Mouse (Mus musculus): ENCODE results near the gene Ccdc171. TPM values are rescaled to one million over a fixed set of nuclear protein-coding genes. Genes with fewer than 3 reads are reported as not detected.
A peak's percentile ranks its signal among the peaks of the same experiment; 100 is the strongest.
"Not testable (repeated sequence)": the region's sequence is repeated elsewhere in the genome, so short reads cannot be mapped to it uniquely, and the experiment has no call there.

Ccdc171 gene
- 2.9 and 5.2 TPM in 2 replicates for polyA plus RNA-seq (2015; fragmentation: Nextera tagmentation; extraction: Ambion mirVana)

DNA sequence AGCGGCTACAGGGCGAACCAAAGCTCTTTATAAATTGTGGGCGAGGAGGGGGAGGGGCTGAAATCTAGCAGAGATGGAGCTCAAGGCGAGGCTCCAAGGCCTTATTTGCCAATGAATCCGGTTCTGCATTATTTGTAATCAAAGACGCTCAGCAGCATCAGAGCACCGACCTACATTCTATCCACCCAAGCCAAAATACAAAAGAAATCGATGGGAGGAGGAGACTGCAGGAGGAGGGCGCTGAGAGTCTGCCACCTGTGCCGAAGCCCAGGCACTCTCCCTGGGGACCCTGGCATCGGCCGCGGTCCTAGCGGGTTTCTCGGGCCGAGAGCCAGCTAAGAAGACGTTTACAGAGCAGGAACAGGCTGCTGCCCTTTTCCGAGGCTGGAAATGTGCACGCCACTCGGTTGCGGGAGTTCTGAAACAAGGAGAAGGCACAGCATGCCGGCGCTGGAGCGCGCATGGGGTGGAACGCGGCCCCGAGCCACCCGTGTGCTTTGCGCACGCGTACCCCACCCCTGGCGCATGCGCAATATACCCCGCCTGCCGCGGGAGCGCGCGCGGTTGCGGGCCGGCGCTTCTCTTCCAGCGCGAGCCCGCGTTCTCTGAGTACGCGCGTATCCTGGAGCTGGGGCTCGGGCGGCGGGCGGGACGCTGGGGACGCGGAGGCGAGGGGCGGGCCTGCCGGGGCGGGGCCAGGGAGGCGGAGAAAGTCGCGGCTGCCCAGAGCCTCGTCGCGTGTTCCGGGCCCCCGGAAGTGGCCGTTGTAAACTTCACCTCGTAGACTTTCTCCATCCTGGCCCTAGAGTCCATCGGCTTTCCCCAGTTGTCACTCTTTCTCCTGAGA, at the start of gene Ccdc171:
TSS of gene Ccdc171 (plus strand) at position 703 of the 847 bp plus-strand sequence.
- peak within 1 kb of the TSS; percentile 99 for H3K27ac ChIP-seq (replicated peaks)
- H3K36me3 ChIP-seq: no peaks in the 10 kb centered on the region
- H3K9ac ChIP-seq: peak within 1 kb of the TSS; percentile 84
- under 1% methylated on average over 73 of the region's 73 CpGs for WGBS
- no peaks in the 10 kb centered on the region for H3K9me3 ChIP-seq
- H3K4me2 ChIP-seq: peak within 1 kb of the TSS; percentile 74
- no peaks in the 10 kb centered on the region for H3K27me3 ChIP-seq
- ATAC-seq (ENCODE audit: low read depth): peak; percentile 96
- peaks cover 20% of the 10 kb centered on the region for H3K4me1 ChIP-seq (replicated peaks)
- peak within 1 kb of the TSS; percentile 71 for H3K4me3 ChIP-seq

GRCm38 (mm10) chr4:83485250-83485649, 40.1 kb upstream of the Ccdc171 start:
- H3K27ac ChIP-seq (replicated peaks): peak overlapping the region; percentile 100

GRCm38 (mm10) chr4:83485735-83486116, 39.6 kb upstream of the Ccdc171 start:
- 1% methylated on average over 22 of the region's 40 CpGs for whole genome bisulfite sequencing

More at GRCm38 (mm10) chr4:83485250-83485649, 40.1 kb upstream of the Ccdc171 start:
- Histone ChIP-seq H3K9me3 (no peaks in the 10 kb centered on the region), H3K4me2 (peak overlapping the region; percentile 76), H3K9ac (peak overlapping the region; percentile 97), H3K36me3 (peaks cover 36% of the 10 kb centered on the region), H3K27me3 (no peaks in the 10 kb centered on the region), H3K4me3 (peak overlapping the region; percentile 89), H3K4me1 (replicated peaks) (peaks cover 37% of the 10 kb centered on the region)
- 15% methylated on average over 12 of the region's 12 CpGs for WGBS
- ATAC-seq (ENCODE audit: low read depth): no peak

DNA sequence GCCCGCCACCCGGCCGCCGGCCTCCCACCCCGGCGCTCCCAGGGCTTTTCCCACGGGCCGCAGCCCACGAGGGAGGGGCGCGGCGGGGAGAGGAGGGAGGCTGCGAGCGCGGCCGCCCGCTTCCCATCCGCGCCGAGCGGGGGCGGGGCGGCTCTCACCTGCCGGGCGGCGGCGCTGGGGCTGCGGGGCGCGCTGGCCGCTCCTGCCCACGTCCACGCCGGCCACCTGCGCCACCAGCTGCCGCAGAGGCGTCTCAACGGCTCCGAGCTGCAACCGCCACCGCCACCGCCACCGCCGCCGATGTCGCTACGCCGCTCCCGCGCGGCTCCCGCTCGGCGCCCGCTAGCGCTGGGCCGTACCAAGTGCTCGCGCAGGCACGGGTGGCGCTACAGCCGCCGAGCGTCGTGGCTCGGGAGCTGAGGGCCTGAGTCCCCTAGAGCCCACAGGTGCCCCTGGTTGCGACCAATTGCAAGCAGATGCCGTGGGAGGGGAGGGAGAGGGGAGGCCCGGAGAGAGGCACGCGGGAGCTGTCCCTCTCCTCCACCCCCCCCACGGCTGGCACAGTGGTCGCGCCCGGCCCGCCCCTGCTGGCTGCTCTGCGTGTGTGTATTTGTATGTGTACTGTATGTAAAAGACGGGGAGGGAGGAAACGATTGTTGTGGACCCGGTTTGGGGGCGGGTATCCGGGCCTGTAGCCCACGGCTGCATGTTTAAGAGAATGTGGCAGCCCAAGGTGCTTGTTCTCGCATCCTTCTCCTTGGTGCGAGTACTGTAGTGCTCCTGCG, 39.0 kb upstream of the Ccdc171 start, which contains the start of gene Psip1:
TSS of gene Psip1 (minus strand) at position 343 of the 785 bp plus-strand sequence.
- Histone ChIP-seq H3K4me1 (replicated peaks) (peaks cover 37% of the 10 kb centered on the region), H3K9ac (peak within 1 kb of the TSS; percentile 97), H3K4me3 (peak within 1 kb of the TSS; percentile 89), H3K36me3 (peaks cover 28% of the 10 kb centered on the region), H3K9me3 (no peaks in the 10 kb centered on the region), H3K27ac (replicated peaks) (peak within 1 kb of the TSS; percentile 100), H3K27me3 (no peaks in the 10 kb centered on the region), H3K4me2 (peak within 1 kb of the TSS; percentile 76)
- WGBS: under 1% methylated on average over 54 of the region's 86 CpGs
- peak; percentile 96 for ATAC-seq (ENCODE audit: low read depth)

More at GRCm38 (mm10) chr4:83485735-83486116, 39.6 kb upstream of the Ccdc171 start:
- no peaks in the 10 kb centered on the region for H3K27me3 ChIP-seq
- peak; percentile 85 for ATAC-seq (ENCODE audit: low read depth)
- no peaks in the 10 kb centered on the region for H3K9me3 ChIP-seq
- peak overlapping the region; percentile 100 for H3K27ac ChIP-seq (replicated peaks)
- peak overlapping the region; percentile 97 for H3K9ac ChIP-seq
- H3K4me2 ChIP-seq: peak overlapping the region; percentile 76
- H3K4me3 ChIP-seq: peak overlapping the region; percentile 89
- peaks cover 37% of the 10 kb centered on the region for H3K4me1 ChIP-seq (replicated peaks)
- peaks cover 34% of the 10 kb centered on the region for H3K36me3 ChIP-seq

DNA sequence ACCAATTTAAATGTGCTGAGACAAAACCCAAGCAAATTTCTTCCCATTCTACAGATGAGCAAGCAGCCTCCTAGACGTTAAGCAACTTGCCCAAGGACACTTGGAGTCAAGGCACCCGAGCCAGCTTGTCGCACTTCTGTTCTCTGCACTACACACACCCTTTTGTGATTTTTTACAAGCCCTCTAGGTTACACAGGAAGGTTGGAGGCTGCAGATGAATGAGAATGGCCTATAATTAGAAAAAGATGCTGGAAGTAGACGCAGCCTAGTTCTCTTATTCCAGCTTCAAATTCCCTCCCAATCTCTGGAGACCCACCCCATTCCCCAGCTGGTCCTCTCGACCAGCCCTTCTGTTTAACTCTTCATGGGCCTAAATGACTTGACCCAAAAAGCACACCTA, 36.2 kb upstream of the Ccdc171 start:
- H3K9me3 ChIP-seq: no peaks in the 10 kb centered on the region
- H3K4me2 ChIP-seq: no peak overlapping the region
- no peak overlapping the region for H3K9ac ChIP-seq
- peaks cover 22% of the 10 kb centered on the region for H3K4me1 ChIP-seq (replicated peaks)
- peaks cover 5% of the 10 kb centered on the region; the same call in 1 of the 2 replicates for H3K36me3 ChIP-seq
- no peak overlapping the region for H3K4me3 ChIP-seq
- no peaks in the 10 kb centered on the region for H3K27me3 ChIP-seq
- WGBS: 22% methylated on average over 5 of the region's 5 CpGs
- no peak overlapping the region for H3K27ac ChIP-seq (replicated peaks)
- no peak for ATAC-seq (ENCODE audit: low read depth)

- Histone ChIP-seq H3K4me2 (no peak overlapping the region), H3K9me3 (no peaks in the 10 kb centered on the region), H3K4me3 (no peak overlapping the region), H3K4me1 (replicated peaks) (no peaks in the 10 kb centered on the region), H3K36me3 (no peaks in the 10 kb centered on the region), H3K27me3 (no peaks in the 10 kb centered on the region), H3K27ac (replicated peaks) (no peak overlapping the region), H3K9ac (no peak overlapping the region)
- WGBS: 88% methylated on average over 1 of the region's 1 CpGs
- ATAC-seq (ENCODE audit: low read depth): no peak
Measured at GRCm38 (mm10) chr4:83493112-83493511, 32.2 kb upstream of the Ccdc171 start.

GRCm38 (mm10) chr4:83497013-83497412, 28.3 kb upstream of the Ccdc171 start:
- 90% methylated on average over 5 of the region's 5 CpGs for WGBS
- H3K9ac ChIP-seq; H3K4me1 ChIP-seq (replicated peaks); H3K4me2 ChIP-seq; H3K27ac ChIP-seq (replicated peaks); H3K36me3 ChIP-seq; H3K27me3 ChIP-seq; H3K9me3 ChIP-seq; ATAC-seq (ENCODE audit: low read depth); H3K4me3 ChIP-seq: not testable (repeated sequence)

- Histone ChIP-seq H3K36me3 (no peaks in the 10 kb centered on the region), H3K27ac (replicated peaks) (peak overlapping the region; percentile 71), H3K4me3 (peak overlapping the region; percentile 37), H3K9ac (peak overlapping the region; percentile 63), H3K4me1 (replicated peaks) (0 out of 2 replicates have a peak, but pooled peaks cover 5% of the 10 kb centered on the region), H3K9me3 (no peaks in the 10 kb centered on the region), H3K27me3 (no peaks in the 10 kb centered on the region), H3K4me2 (peak overlapping the region; percentile 57)
- ATAC-seq (ENCODE audit: low read depth): peak; percentile 91
- WGBS: 9% methylated on average over 22 of the region's 22 CpGs
Measured at GRCm38 (mm10) chr4:83500154-83501036, 24.9 kb upstream of the Ccdc171 start.

GRCm38 (mm10) chr4:83501037-83501430, 24.3 kb upstream of the Ccdc171 start:
- Histone ChIP-seq H3K27ac (replicated peaks) (no peak overlapping the region), H3K9ac (no peak overlapping the region), H3K9me3 (no peaks in the 10 kb centered on the region), H3K4me3 (peak overlapping the region; percentile 37), H3K36me3 (no peaks in the 10 kb centered on the region), H3K4me2 (peak overlapping the region; percentile 57), H3K27me3 (no peaks in the 10 kb centered on the region), H3K4me1 (replicated peaks) (0 out of 2 replicates have a peak, but pooled peaks cover 5% of the 10 kb centered on the region)
- peak; percentile 68 for ATAC-seq (ENCODE audit: low read depth)
- 38% methylated on average over 7 of the region's 7 CpGs for WGBS

- Histone ChIP-seq H3K9me3 (no peaks in the 10 kb centered on the region), H3K27me3 (no peaks in the 10 kb centered on the region), H3K4me1 (replicated peaks) (no peaks in the 10 kb centered on the region), H3K36me3 (no peaks in the 10 kb centered on the region), H3K9ac (no peak overlapping the region), H3K27ac (replicated peaks) (no peak overlapping the region), H3K4me2 (no peak overlapping the region), H3K4me3 (no peak overlapping the region)
- ATAC-seq (ENCODE audit: low read depth): no peak
- WGBS: 50% methylated on average over 2 of the region's 2 CpGs
Measured at GRCm38 (mm10) chr4:83509600-83509999, 15.7 kb upstream of the Ccdc171 start.

GRCm38 (mm10) chr4:83511083-83511482, 14.3 kb upstream of the Ccdc171 start:
- Histone ChIP-seq H3K4me3 (no peak overlapping the region), H3K27ac (replicated peaks) (no peak overlapping the region), H3K27me3 (no peaks in the 10 kb centered on the region), H3K4me1 (replicated peaks) (no peaks in the 10 kb centered on the region), H3K9me3 (no peaks in the 10 kb centered on the region), H3K36me3 (no peaks in the 10 kb centered on the region), H3K9ac (no peak overlapping the region), H3K4me2 (no peak overlapping the region)
- ATAC-seq (ENCODE audit: low read depth): no peak
- WGBS: 54% methylated on average over 8 of the region's 8 CpGs
